ENCODE assay signal across 10 mouse cellular contexts in genomic region chr1:135169556-135170224, GRCm38 (mm10). TPM values are rescaled to one million over a fixed set of nuclear protein-coding genes. Genes with fewer than 3 reads are reported as not detected.
A peak's percentile ranks its signal among the peaks of the same experiment; 100 is the strongest.
DNase-seq lines count a peak whose midpoint lies in the region; ATAC-seq and TF ChIP-seq lines count a peak whose summit lies in the region.
"Had no signal": no experiment of that assay in that cellular context is flagged by ENCODE, and none has a peak within 500 bp of the region (broad histone marks: within the 10 kb centered on the region; RNA-seq: fewer than 3 reads in every experiment).

No protein-coding gene starts in this region.

- ATAC-seq in heart, embryonic 13.5 days (ENCODE audit: extremely low read depth, insufficient number of reproducible peaks, low FRiP score, low TSS enrichment) = no peak

- H3K4me3 ChIP-seq in cerebellum, adult 2 months (replicated peaks; ENCODE audit: insufficient read depth, low read depth, low read length) = peak overlapping the region; percentile 2
- no peak overlapping the region for H3K4me3 ChIP-seq in heart, embryonic 13.5 days
- H3K4me3 ChIP-seq: erythroblast, embryonic 14.5 days had no signal

- DNase-seq in cerebellum, adult 2 months = peak in 1 of 2 experiments; percentile 46
- DNase-seq in cerebellum, adult 11 months = no peak
- DNase-seq in left cerebral cortex, postnatal 4 days = peak; percentile 60
- DNase-seq in left cerebral cortex, adult 8-10 months (ENCODE audit: low spot score in 2 of 2) = no peak
- peak; percentile 70 for DNase-seq in lung, postnatal 10 days
- no peak for DNase-seq in urinary bladder, postnatal 14 days (ENCODE audit: low spot score)
- no peak for DNase-seq in embryo, embryonic 10 days (ENCODE audit: low spot score)

- H3K4me1 ChIP-seq in cerebellum, adult 2 months (ENCODE audit: control insufficient read depth, insufficient read depth, low read length) = peaks cover 3% of the 10 kb centered on the region; the same call in 1 of the 2 replicates
- peaks cover 12% of the 10 kb centered on the region for H3K4me1 ChIP-seq in heart, embryonic 13.5 days

- H3K36me3 ChIP-seq in heart, embryonic 13.5 days = no peaks in the 10 kb centered on the region

- peak overlapping the region; percentile 20; the same call in 1 of the 2 replicates for H3K9ac ChIP-seq in heart, embryonic 13.5 days

- intact Hi-C loops in left cerebral cortex, postnatal 4 days (cut with DNase I) = loop anchor here (5.0 kb wide), 2 partner anchors 88 to 198 kb away; partner anchors contain the start of gene Elf3

- no peaks in the 10 kb centered on the region for H3K9me3 ChIP-seq in heart, embryonic 13.5 days

- peak overlapping the region; percentile 55; the same call in 1 of the 2 replicates for H3K27ac ChIP-seq in cerebellum, adult 2 months (ENCODE audit: insufficient read depth, low read length)
- peak overlapping the region; percentile 44 for H3K27ac ChIP-seq in heart, embryonic 13.5 days (replicated peaks)

- H3K4me2 ChIP-seq in heart, embryonic 13.5 days = peak overlapping the region; percentile 43

- 5% methylated on average over 12 of the region's 12 CpGs for WGBS in cerebellum, adult 2 months
- 31% methylated on average over 12 of the region's 12 CpGs for WGBS in heart, embryonic 13.5 days

- H3K27me3 ChIP-seq in cerebellum, adult 2 months (ENCODE audit: control insufficient read depth, insufficient read depth, low read length) = no peaks in the 10 kb centered on the region
- H3K27me3 ChIP-seq in heart, embryonic 13.5 days (replicated peaks) = peaks cover 80% of the 10 kb centered on the region

- TF ChIP-seq POLR2A in cerebellum, adult 2 months (IDR thresholded peaks at IDR 0.05; ENCODE audit: borderline replicate concordance, insufficient read depth, low read length) = no peak

- TF ChIP-seq CTCF in cerebellum, adult 2 months (IDR thresholded peaks at IDR 0.05; ENCODE audit: borderline replicate concordance, insufficient read depth, low read depth, low read length) = no peak

RNA-seq across cellular contexts. Expression of gene Gpr37l1, which starts 2.2 kb away (rescaled TPM):
- 555 and 600 TPM in 2 replicates for polyA plus RNA-seq in cerebellum, adult 2 months (2012; rRNA removed)
- total RNA-seq in left cerebral cortex, postnatal 4 days (2021) = 10 to 100 TPM; 15.8 to 18.8 TPM
- 100 to 1,000 TPM; 177 to 205 (median 196) TPM for total RNA-seq in left cerebral cortex, adult 8-10 months (2022)
- polyA plus RNA-seq in heart, embryonic 13.5 days (2015; fragmentation: Nextera tagmentation; extraction: Ambion mirVana) = not detected in 2 replicates
- polyA plus RNA-seq: C2C12; erythroblast, embryonic 14.5 days had no signal

RNA-seq across cellular contexts. Expression of gene Arl8a, which starts 23.1 kb away (rescaled TPM):
- polyA plus RNA-seq in cerebellum, adult 2 months (2012; rRNA removed) = 285 and 297 TPM in 2 replicates
- total RNA-seq in left cerebral cortex, postnatal 4 days (2021) = 100 to 1,000 TPM; 508 to 512 TPM
- total RNA-seq in left cerebral cortex, adult 8-10 months (2022) = 100 to 1,000 TPM; 255 to 276 (median 267) TPM
- polyA plus RNA-seq in heart, embryonic 13.5 days (2015; fragmentation: Nextera tagmentation; extraction: Ambion mirVana) = 33.3 and 33.9 TPM in 2 replicates

RNA-seq across cellular contexts. Expression of gene Ptpn7, which starts 37.2 kb away (rescaled TPM):
- polyA plus RNA-seq in cerebellum, adult 2 months (2012; rRNA removed) = 0.25 and 0.29 TPM in 2 replicates
- under 1 TPM; 0.10 to 0.24 TPM for total RNA-seq in left cerebral cortex, postnatal 4 days (2021)
- 1 to 10 TPM; 1.3 to 1.5 (median 1.3) TPM for total RNA-seq in left cerebral cortex, adult 8-10 months (2022)
- 1.2 and 1.4 TPM in 2 replicates for polyA plus RNA-seq in heart, embryonic 13.5 days (2015; fragmentation: Nextera tagmentation; extraction: Ambion mirVana)

Comparison
In these comparisons a context has a peak if more than half of its experiments do, and no peak if none do; other contexts are left out.
1. DNase-seq: peak in left cerebral cortex, postnatal 4 days (single experiment) and lung, postnatal 10 days (single experiment); none in cerebellum, adult 11 months (single experiment), left cerebral cortex, adult 8-10 months (0 of 2), urinary bladder, postnatal 14 days (single experiment) and embryo, embryonic 10 days (single experiment).
2. RNA of gene Gpr37l1, which starts 2.2 kb away (total RNA-seq): 177 to 205 TPM in left cerebral cortex, adult 8-10 months; 15.8 to 18.8 TPM in left cerebral cortex, postnatal 4 days; every median in the first group is over 4 times any median in the second.